Mouse (Mus musculus) neural tube, embryonic 11.5 days (tissue): ENCODE data around the gene Dock1. TPM values are rescaled to one million over a fixed set of nuclear protein-coding genes. Genes with fewer than 3 reads are reported as not detected.

Experiments
- ATAC-seq: fragments of 200-750 bp; cut with Nextera tagmentation; 2 replicates; pipeline ENCODE4 v1.8.0; 2017; ENCODE audit warnings: moderate number of reproducible peaks, mild to moderate bottlenecking, moderate TSS enrichment, moderate library complexity; ENCODE audit not compliant: insufficient read depth, low FRiP score, low TSS enrichment
- DNase-seq: peaks from one replicate; pipeline ENCODE4 v3.0.0-alpha.2; 2015; ENCODE audit warnings: low spot score
- H3K27ac ChIP-seq: fragments of 300-500 bp; sonication (generic); 2 replicates; pipeline ENCODE4 v1.5.1; 2014; ENCODE audit warnings: low read depth, mild to moderate bottlenecking, low read length
- H3K27me3 ChIP-seq: fragments of 300-500 bp; sonication (generic); 2 replicates; pipeline ENCODE4 v1.6.1; 2014; ENCODE audit warnings: mild to moderate bottlenecking, low read length, mixed read lengths; ENCODE audit not compliant: control insufficient read depth, insufficient read depth
- H3K36me3 ChIP-seq: fragments of 300-500 bp; sonication (generic); 2 replicates; pipeline ENCODE4 v1.6.1; 2014; ENCODE audit warnings: mild to moderate bottlenecking, low read length, moderate library complexity, mixed read lengths; ENCODE audit not compliant: control insufficient read depth, insufficient read depth
- H3K4me1 ChIP-seq: fragments of 300-500 bp; sonication (generic); 2 replicates; pipeline ENCODE4 v1.6.1; 2014; ENCODE audit warnings: low read length, mixed read lengths; ENCODE audit not compliant: control insufficient read depth, insufficient read depth
- H3K4me2 ChIP-seq: fragments of 300-500 bp; sonication (generic); 2 replicates; pipeline ENCODE4 v1.6.1; 2014; ENCODE audit warnings: low read depth, mild to moderate bottlenecking, moderate library complexity
- H3K4me3 ChIP-seq: fragments of 300-500 bp; sonication (generic); 2 replicates; pipeline ENCODE4 v1.5.1; 2014; ENCODE audit warnings: low read depth, low read length
- H3K9ac ChIP-seq: fragments of 300-500 bp; sonication (generic); 2 replicates; pipeline ENCODE4 v1.6.1; 2014; ENCODE audit warnings: mild to moderate bottlenecking, low read length
- H3K9me3 ChIP-seq: fragments of 300-500 bp; sonication (generic); 2 replicates; pipeline ENCODE4 v1.6.1; 2016; ENCODE audit warnings: low read length; ENCODE audit not compliant: control insufficient read depth
- WGBS: fragments of 180-500 bp; shearing (Covaris S2); extraction: QIAGEN DNeasy Blood & Tissue Kit; methylation state at CpG from one replicate; pipeline ENCODE4 v1.1.7; 2014; 5-methylcytosine and 5-hydroxymethylcytosine counted together
- polyA plus RNA-seq: library from polyadenylated mRNA; unstranded; fragments of >200 nt; fragmentation: Nextera tagmentation; extraction: Ambion mirVana; gene quantifications from 2 replicates; pipeline ENCODE4 v1.2.1, GENCODE M21; 2014

Dock1 gene
- polyA plus RNA-seq, 1 experiment from 2014 or later = 26.3 TPM

DNA sequence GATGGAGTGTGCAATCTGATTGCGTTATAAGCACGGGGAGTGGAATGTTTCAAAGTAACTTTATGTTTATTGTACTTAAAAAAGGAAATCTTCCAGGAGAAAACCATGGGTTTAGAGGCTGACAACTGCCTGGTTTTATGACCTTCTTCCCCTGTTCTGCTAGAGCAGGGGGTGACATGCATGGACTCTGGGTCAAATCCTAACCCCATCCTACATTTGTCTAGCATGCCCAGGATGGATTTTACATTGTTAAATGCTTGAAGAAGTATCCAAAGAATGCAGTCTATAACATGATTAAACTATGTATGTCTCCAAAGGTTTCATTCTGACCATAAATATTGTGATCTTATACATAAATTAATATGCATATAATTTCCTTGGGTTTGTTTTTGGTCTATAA lies 229.0 kb downstream of the Dock1 start:
- H3K4me3 ChIP-seq = no peak overlapping the region
- H3K9me3 ChIP-seq = no peaks in the 10 kb centered on the region
- no peak overlapping the region for H3K9ac ChIP-seq
- no peak for ATAC-seq
- no peak overlapping the region for H3K4me2 ChIP-seq
- H3K36me3 ChIP-seq = no peaks in the 10 kb centered on the region
- H3K27ac ChIP-seq = no peak overlapping the region
- no peaks in the 10 kb centered on the region for H3K27me3 ChIP-seq
- WGBS = 91% methylated on average over 2 of the region's 2 CpGs
- H3K4me1 ChIP-seq = no peaks in the 10 kb centered on the region
- DNase-seq = no peak

- no peak overlapping the region for H3K4me3 ChIP-seq
- no peak overlapping the region for H3K4me2 ChIP-seq
- H3K27ac ChIP-seq = no peak overlapping the region
- H3K9me3 ChIP-seq = no peaks in the 10 kb centered on the region
- H3K27me3 ChIP-seq = no peaks in the 10 kb centered on the region
- no peaks in the 10 kb centered on the region for H3K4me1 ChIP-seq
- no peak for DNase-seq
- 77% methylated on average over 2 of the region's 2 CpGs for WGBS
- no peaks in the 10 kb centered on the region for H3K36me3 ChIP-seq
- no peak overlapping the region for H3K9ac ChIP-seq
- no peak for ATAC-seq
Observed at GRCm38 (mm10) chr7:134901992-134902391, 231.5 kb downstream of the Dock1 start.

- Histone ChIP-seq H3K27ac (no peak overlapping the region), H3K4me1 (no peaks in the 10 kb centered on the region), H3K9me3 (no peaks in the 10 kb centered on the region), H3K4me2 (no peak overlapping the region), H3K9ac (no peak overlapping the region), H3K36me3 (no peaks in the 10 kb centered on the region), H3K27me3 (peaks cover 3% of the 10 kb centered on the region; the same call in 1 of the 2 replicates), H3K4me3 (no peak overlapping the region)
- DNase-seq (no peak), ATAC-seq (no peak)
- 76% methylated on average over 2 of the region's 2 CpGs for WGBS
Observed at GRCm38 (mm10) chr7:134931886-134932285, 261.4 kb downstream of the Dock1 start.

DNA sequence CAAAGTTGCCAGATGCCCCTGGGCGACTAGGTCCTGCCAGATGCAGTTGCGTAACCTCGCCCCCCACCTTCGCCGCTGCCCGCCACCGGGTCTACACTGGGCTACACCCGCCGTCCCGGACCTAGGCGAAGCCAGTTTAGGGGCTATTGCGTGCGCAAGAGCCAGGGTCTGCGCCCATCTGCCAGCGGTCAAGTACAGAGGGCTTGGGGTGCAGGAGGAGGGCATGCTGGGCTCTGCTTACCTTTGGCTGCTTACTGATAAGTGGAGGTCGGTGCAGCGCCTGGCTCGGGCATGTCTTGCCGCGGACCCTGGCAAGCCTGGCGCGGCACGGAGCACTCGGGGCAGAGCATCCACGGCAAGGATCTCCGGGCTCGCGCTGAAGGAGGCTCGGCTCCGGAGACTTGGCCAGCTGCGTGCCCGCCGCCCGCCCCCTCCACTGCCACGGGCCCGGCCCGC lies 267.0 kb downstream of the Dock1 start:
- peak; percentile 28 for DNase-seq
- Histone ChIP-seq H3K4me1 (peaks cover 9% of the 10 kb centered on the region; the same call in 1 of the 2 replicates), H3K9me3 (no peaks in the 10 kb centered on the region), H3K9ac (peak overlapping the region; percentile 46), H3K36me3 (no peaks in the 10 kb centered on the region), H3K4me2 (peak overlapping the region; percentile 89), H3K27me3 (peaks cover 12% of the 10 kb centered on the region), H3K27ac (no peak overlapping the region), H3K4me3 (peak overlapping the region; percentile 51)
- WGBS = under 1% methylated on average over 35 of the region's 37 CpGs
- peak; percentile 48; the same call in 1 of the 2 replicates for ATAC-seq

DNA sequence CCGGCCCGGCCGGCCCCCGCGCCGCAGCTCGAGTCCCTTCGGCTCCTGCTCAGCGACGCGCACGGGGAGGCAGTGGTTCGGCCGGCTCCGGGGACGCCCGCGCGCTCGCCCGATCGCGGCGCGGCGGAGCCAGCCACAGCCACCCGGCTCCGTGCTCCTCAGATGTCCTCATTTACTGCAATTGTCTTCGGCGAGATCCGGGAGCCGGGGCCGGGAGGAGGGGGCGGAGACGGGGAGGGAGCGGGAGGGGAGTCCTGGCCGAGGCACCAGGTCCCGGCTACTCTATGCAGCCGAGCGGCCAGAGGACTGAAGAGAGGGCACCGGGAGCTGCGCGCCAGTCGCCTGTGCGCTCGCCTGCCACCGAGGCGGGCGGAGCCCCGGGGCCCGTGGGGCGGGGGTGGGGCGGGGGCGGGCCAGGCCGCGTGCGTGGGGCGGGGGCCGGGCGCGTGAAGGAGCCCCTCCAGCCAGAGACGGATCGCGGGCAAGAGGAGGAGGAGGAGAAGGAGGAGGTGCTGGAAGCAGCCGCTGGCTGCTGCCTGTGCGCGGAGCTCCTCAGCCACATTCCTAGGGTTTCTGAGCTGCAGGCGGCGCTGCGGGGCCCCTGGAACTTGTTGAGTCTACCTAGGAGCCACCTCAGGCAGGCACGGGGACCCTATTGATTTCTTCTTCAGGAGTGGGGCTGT lies 267.6 kb downstream of the Dock1 start, which contains the start of gene Fam196a:
Gene Fam196a (minus strand): TSS at position 504 of the 683 bp plus-strand sequence.
- under 1% methylated on average over 28 of the region's 71 CpGs for WGBS

GRCm38 (mm10) chr7:134941891-134942290 lies 271.4 kb downstream of the Dock1 start:
- Histone ChIP-seq H3K27me3 (peaks cover 9% of the 10 kb centered on the region), H3K36me3 (no peaks in the 10 kb centered on the region), H3K4me2 (no peak overlapping the region), H3K27ac (no peak overlapping the region), H3K4me3 (no peak overlapping the region), H3K9ac (no peak overlapping the region), H3K9me3 (no peaks in the 10 kb centered on the region), H3K4me1 (peaks cover 9% of the 10 kb centered on the region; the same call in 1 of the 2 replicates)
- DNase-seq = no peak
- no peak for ATAC-seq
- 95% methylated on average over 6 of the region's 6 CpGs for WGBS

More for the DNA sequence above, 267.6 kb downstream of the Dock1 start, which contains the start of gene Fam196a:
- H3K4me1 ChIP-seq = peaks cover 9% of the 10 kb centered on the region; the same call in 1 of the 2 replicates
- no peaks in the 10 kb centered on the region for H3K36me3 ChIP-seq
- H3K27ac ChIP-seq = no peak within 1 kb of the TSS
- H3K4me2 ChIP-seq = peak within 1 kb of the TSS; percentile 89
- H3K27me3 ChIP-seq = peaks cover 12% of the 10 kb centered on the region
- H3K4me3 ChIP-seq = peak within 1 kb of the TSS; percentile 51
- ATAC-seq (peak; percentile 79), DNase-seq (peak; percentile 70)
- no peaks in the 10 kb centered on the region for H3K9me3 ChIP-seq
- peak within 1 kb of the TSS; percentile 46 for H3K9ac ChIP-seq

DNA sequence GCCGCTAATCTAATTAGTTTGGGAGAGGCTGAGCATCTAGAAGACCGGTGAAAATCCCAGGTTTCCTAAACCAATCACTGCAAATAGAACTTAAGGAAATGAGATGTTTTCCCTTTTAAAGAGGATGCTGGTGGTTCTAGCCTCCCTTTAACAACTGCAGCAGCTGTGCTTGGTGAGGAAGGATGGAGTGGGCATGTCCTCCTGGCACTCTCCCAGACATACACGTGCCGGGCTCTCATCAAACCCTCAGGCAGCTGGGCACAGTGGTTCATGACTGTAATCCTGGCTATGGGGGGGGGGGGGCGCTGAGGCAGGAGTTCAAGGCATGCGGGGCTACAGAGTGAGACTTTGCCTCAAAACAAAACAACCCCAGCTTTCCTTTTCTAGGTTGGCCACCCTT lies 272.6 kb downstream of the Dock1 start:
- H3K36me3 ChIP-seq = no peaks in the 10 kb centered on the region
- H3K4me1 ChIP-seq = peaks cover 5% of the 10 kb centered on the region; the same call in 1 of the 2 replicates
- no peak overlapping the region for H3K27ac ChIP-seq
- H3K9me3 ChIP-seq = no peaks in the 10 kb centered on the region
- no peak for DNase-seq
- H3K27me3 ChIP-seq = no peaks in the 10 kb centered on the region
- WGBS = 66% methylated on average over 6 of the region's 6 CpGs
- H3K4me2 ChIP-seq = no peak overlapping the region
- no peak overlapping the region for H3K4me3 ChIP-seq
- no peak overlapping the region for H3K9ac ChIP-seq
- no peak for ATAC-seq

DNA sequence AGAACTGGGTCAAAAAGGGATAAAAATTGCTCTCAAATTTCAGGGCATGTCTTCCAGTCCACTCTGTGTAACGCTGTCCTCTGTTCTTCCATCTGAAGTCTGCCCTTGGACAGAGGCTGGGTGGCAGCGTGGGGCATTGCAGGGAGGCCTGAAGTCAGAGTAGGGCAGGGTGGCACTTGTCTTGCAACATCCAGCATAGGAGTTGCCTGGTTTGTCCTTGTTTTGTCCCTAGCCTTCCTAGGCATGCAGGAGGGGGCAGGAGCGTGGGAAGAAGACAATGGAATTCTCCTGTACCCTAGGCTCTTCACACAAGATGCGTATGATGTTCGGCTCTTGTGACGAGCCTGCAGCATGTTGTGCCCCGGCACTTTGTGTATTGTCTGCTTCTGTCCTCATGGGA lies 273.2 kb downstream of the Dock1 start:
- Histone ChIP-seq H3K36me3 (no peaks in the 10 kb centered on the region), H3K27me3 (no peaks in the 10 kb centered on the region), H3K4me2 (no peak overlapping the region), H3K9me3 (no peaks in the 10 kb centered on the region), H3K9ac (no peak overlapping the region), H3K4me1 (peaks cover under 1% of the 10 kb centered on the region; the same call in 1 of the 2 replicates), H3K27ac (no peak overlapping the region), H3K4me3 (no peak overlapping the region)
- 77% methylated on average over 7 of the region's 7 CpGs for WGBS
- DNase-seq (no peak), ATAC-seq (no peak)
